Mouse (Mus musculus) lung, embryonic 14.5 days (tissue): ENCODE data around the gene Drd1. TPM values are rescaled to one million over a fixed set of nuclear protein-coding genes. Genes with fewer than 3 reads are reported as not detected.

ENCODE experiments used
- ATAC-seq: fragments of 200-750 bp; cut with Nextera tagmentation; 2 replicates; pipeline ENCODE4 v1.8.0; 2017; ENCODE audit warnings: mild to moderate bottlenecking, moderate TSS enrichment, moderate library complexity; ENCODE audit not compliant: insufficient read depth
- DNase-seq: peaks from one replicate; pipeline ENCODE4 v3.0.0-alpha.2; 2015
- H3K27ac ChIP-seq: fragments of 300-500 bp; sonication (generic); 2 replicates; pipeline ENCODE4 v1.5.1; 2014; ENCODE audit warnings: low read depth, mild to moderate bottlenecking, moderate library complexity
- H3K27me3 ChIP-seq: fragments of 300-500 bp; sonication (generic); 2 replicates; pipeline ENCODE4 v1.6.1; 2014; ENCODE audit warnings: low read length, control low read depth; ENCODE audit not compliant: insufficient read depth
- H3K36me3 ChIP-seq: fragments of 300-500 bp; sonication (generic); 2 replicates; pipeline ENCODE4 v1.6.1; 2014; ENCODE audit warnings: control low read depth; ENCODE audit not compliant: insufficient read depth
- H3K4me1 ChIP-seq: fragments of 300-500 bp; sonication (generic); 2 replicates; pipeline ENCODE4 v1.6.1; 2014; ENCODE audit warnings: antibody characterized with exemption, control low read depth; ENCODE audit not compliant: insufficient read depth
- H3K4me2 ChIP-seq: fragments of 300-500 bp; sonication (generic); 2 replicates; pipeline ENCODE4 v1.6.1; 2014; ENCODE audit warnings: mild to moderate bottlenecking
- H3K4me3 ChIP-seq: fragments of 300-500 bp; sonication (generic); 2 replicates; pipeline ENCODE4 v1.5.1; 2014; ENCODE audit warnings: low read depth, low read length
- H3K9ac ChIP-seq: fragments of 300-500 bp; sonication (generic); 2 replicates; pipeline ENCODE4 v1.6.1; 2014
- H3K9me3 ChIP-seq: fragments of 300-500 bp; sonication (generic); 2 replicates; pipeline ENCODE4 v1.6.1; 2016; ENCODE audit warnings: low read depth, low read length, control low read depth
- CTCF ChIP-seq: IDR thresholded peaks from 2 replicates; pipeline ENCODE4 v1.5.1; 2016; ENCODE audit warnings: antibody characterized with exemption, low read depth
- WGBS: fragments of 180-500 bp; shearing (Covaris S2); extraction: QIAGEN DNeasy Blood & Tissue Kit; methylation state at CpG from one replicate; pipeline ENCODE4 v1.1.7; 2014; 5-methylcytosine and 5-hydroxymethylcytosine counted together
- polyA plus RNA-seq: library from polyadenylated mRNA; unstranded; fragments of >200 nt; fragmentation: Nextera tagmentation; extraction: Ambion mirVana; gene quantifications from 2 replicates; pipeline ENCODE4 v1.2.1, GENCODE M21; 2014

The Drd1 gene
- polyA plus RNA-seq, 1 experiment from 2014 or later, result 0.24 TPM

- TF ChIP-seq CTCF, result no peak
- no peak overlapping the region for H3K4me3 ChIP-seq
- no peak overlapping the region for H3K9ac ChIP-seq
- H3K27ac ChIP-seq, result no peak overlapping the region
- peaks cover 85% of the 10 kb centered on the region for H3K36me3 ChIP-seq
- no peaks in the 10 kb centered on the region for H3K27me3 ChIP-seq
- H3K4me2 ChIP-seq, result no peak overlapping the region
- ATAC-seq (no peak), DNase-seq (no peak)
- H3K4me1 ChIP-seq, result 0 out of 2 replicates have a peak, but pooled peaks cover 3% of the 10 kb centered on the region
- H3K9me3 ChIP-seq, result no peaks in the 10 kb centered on the region
- 77% methylated on average over 8 of the region's 8 CpGs for WGBS
Measured at GRCm38 (mm10) chr13:54095721-54096120, 40.2 kb upstream of the Drd1 start.

GRCm38 (mm10) chr13:54094963-54095362 lies 39.5 kb upstream of the Drd1 start:
- no peak for ATAC-seq

GRCm38 (mm10) chr13:54094349-54094748 lies 38.8 kb upstream of the Drd1 start:
- no peaks in the 10 kb centered on the region for H3K4me1 ChIP-seq

More at GRCm38 (mm10) chr13:54094963-54095362, 39.5 kb upstream of the Drd1 start:
- 59% methylated on average over 6 of the region's 6 CpGs for WGBS
- no peak for DNase-seq
- Histone ChIP-seq H3K4me1 (0 out of 2 replicates have a peak, but pooled peaks cover 3% of the 10 kb centered on the region), H3K36me3 (peaks cover 80% of the 10 kb centered on the region), H3K27me3 (no peaks in the 10 kb centered on the region), H3K4me2 (no peak overlapping the region), H3K27ac (no peak overlapping the region), H3K9ac (no peak overlapping the region), H3K9me3 (no peaks in the 10 kb centered on the region), H3K4me3 (no peak overlapping the region)
- no peak for TF ChIP-seq CTCF

DNA sequence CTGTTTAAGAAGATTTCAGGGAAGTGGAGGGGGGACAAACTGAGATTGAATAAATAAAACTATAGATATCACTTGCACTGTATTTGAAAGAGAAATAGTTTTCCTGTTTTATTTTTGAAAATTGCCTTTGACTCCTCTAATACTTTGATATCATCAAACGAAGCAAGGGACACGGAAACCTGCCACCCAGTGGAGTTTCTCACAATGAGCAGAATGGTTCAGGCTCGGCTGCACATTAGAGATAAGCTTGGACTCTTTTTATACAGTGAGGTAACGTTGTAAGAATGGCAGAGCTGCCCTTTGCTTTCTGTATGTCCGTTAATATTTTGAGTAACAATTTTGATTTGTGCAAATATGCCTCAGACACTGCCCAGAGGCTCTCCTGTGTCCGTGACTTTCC lies 36.2 kb upstream of the Drd1 start:
- H3K4me1 ChIP-seq, result no peaks in the 10 kb centered on the region
- H3K4me2 ChIP-seq, result no peak overlapping the region
- 87% methylated on average over 6 of the region's 6 CpGs for WGBS
- no peaks in the 10 kb centered on the region for H3K9me3 ChIP-seq
- peaks cover 86% of the 10 kb centered on the region for H3K36me3 ChIP-seq
- no peak for TF ChIP-seq CTCF
- H3K27me3 ChIP-seq, result no peaks in the 10 kb centered on the region
- ATAC-seq, result no peak
- DNase-seq, result no peak
- H3K9ac ChIP-seq, result no peak overlapping the region
- no peak overlapping the region for H3K4me3 ChIP-seq
- no peak overlapping the region for H3K27ac ChIP-seq

More at GRCm38 (mm10) chr13:54094349-54094748, 38.8 kb upstream of the Drd1 start:
- TF ChIP-seq CTCF, result no peak
- Histone ChIP-seq H3K27me3 (no peaks in the 10 kb centered on the region), H3K4me2 (no peak overlapping the region), H3K9ac (no peak overlapping the region), H3K36me3 (peaks cover 82% of the 10 kb centered on the region), H3K27ac (no peak overlapping the region), H3K9me3 (no peaks in the 10 kb centered on the region), H3K4me3 (no peak overlapping the region)
- ATAC-seq, result no peak
- DNase-seq, result no peak
- 89% methylated on average over 4 of the region's 4 CpGs for WGBS

- Histone ChIP-seq H3K4me2 (no peak overlapping the region), H3K36me3 (peaks cover 49% of the 10 kb centered on the region), H3K9me3 (no peaks in the 10 kb centered on the region), H3K9ac (no peak overlapping the region), H3K4me3 (no peak overlapping the region), H3K27me3 (no peaks in the 10 kb centered on the region), H3K27ac (no peak overlapping the region), H3K4me1 (no peaks in the 10 kb centered on the region)
- DNase-seq (no peak), ATAC-seq (no peak)
- TF ChIP-seq CTCF, result no peak
- WGBS, result 83% methylated on average over 18 of the region's 18 CpGs
Measured at GRCm38 (mm10) chr13:54085266-54085665, 29.8 kb upstream of the Drd1 start.

- H3K27ac ChIP-seq, result no peak overlapping the region
- no peaks in the 10 kb centered on the region for H3K27me3 ChIP-seq
- H3K4me2 ChIP-seq, result no peak overlapping the region
- H3K4me1 ChIP-seq, result no peaks in the 10 kb centered on the region
- TF ChIP-seq CTCF, result no peak
- H3K36me3 ChIP-seq, result peaks cover 47% of the 10 kb centered on the region
- WGBS, result 57% methylated on average over 5 of the region's 5 CpGs
- no peak for DNase-seq
- ATAC-seq, result no peak
- H3K4me3 ChIP-seq, result no peak overlapping the region
- H3K9ac ChIP-seq, result no peak overlapping the region
- no peaks in the 10 kb centered on the region for H3K9me3 ChIP-seq
Measured at GRCm38 (mm10) chr13:54084826-54085225, 29.3 kb upstream of the Drd1 start.

GRCm38 (mm10) chr13:54084178-54084577 lies 28.7 kb upstream of the Drd1 start:
- Histone ChIP-seq H3K9ac (no peak overlapping the region), H3K36me3 (peaks cover 41% of the 10 kb centered on the region), H3K4me1 (no peaks in the 10 kb centered on the region), H3K4me2 (no peak overlapping the region), H3K9me3 (no peaks in the 10 kb centered on the region), H3K27me3 (no peaks in the 10 kb centered on the region), H3K27ac (no peak overlapping the region), H3K4me3 (no peak overlapping the region)
- DNase-seq (no peak), ATAC-seq (no peak)
- 55% methylated on average over 4 of the region's 4 CpGs for WGBS
- no peak for TF ChIP-seq CTCF

GRCm38 (mm10) chr13:54082946-54083345 lies 27.4 kb upstream of the Drd1 start:
- TF ChIP-seq CTCF, result no peak
- Histone ChIP-seq H3K4me2 (no peak overlapping the region), H3K27ac (no peak overlapping the region), H3K4me3 (no peak overlapping the region), H3K4me1 (peaks cover 6% of the 10 kb centered on the region; the same call in 1 of the 2 replicates), H3K27me3 (no peaks in the 10 kb centered on the region), H3K9ac (no peak overlapping the region), H3K9me3 (no peaks in the 10 kb centered on the region), H3K36me3 (peaks cover 29% of the 10 kb centered on the region)
- DNase-seq (peak; percentile 52), ATAC-seq (no peak)
- 45% methylated on average over 5 of the region's 5 CpGs for WGBS
